Mouse (Mus musculus) embryo, embryonic 9.5 days (tissue): ENCODE results near the gene Bbs12.

Experiments
- DNase-seq: peaks from one replicate; pipeline ENCODE4 v3.0.0-alpha.2; 2017; ENCODE audit errors: extremely low spot score

Bbs12 gene

GRCm38 (mm10) chr3:37326627-37327026 is 14.3 kb downstream of the Bbs12 start:
- DNase-seq: no peak

GRCm38 (mm10) chr3:37328489-37328888 is 16.1 kb downstream of the Bbs12 start:
- no peak for DNase-seq

GRCm38 (mm10) chr3:37329963-37330362 is 17.6 kb downstream of the Bbs12 start:
- DNase-seq: no peak

GRCm38 (mm10) chr3:37331999-37332449 is 19.7 kb downstream of the Bbs12 start:
- DNase-seq: no peak

GRCm38 (mm10) chr3:37334053-37334452 is 21.7 kb downstream of the Bbs12 start:
- no peak for DNase-seq

- no peak for DNase-seq
Observed at GRCm38 (mm10) chr3:37341110-37341509, 28.8 kb downstream of the Bbs12 start.

GRCm38 (mm10) chr3:37342811-37343210 is 30.5 kb downstream of the Bbs12 start:
- DNase-seq: no peak

GRCm38 (mm10) chr3:37347671-37348070 is 35.3 kb downstream of the Bbs12 start:
- DNase-seq: peak; percentile 4

GRCm38 (mm10) chr3:37348221-37349165 is 36.1 kb downstream of the Bbs12 start, which contains the start of gene Fgf2:
Gene Fgf2, plus strand, starts transcription at chr3:37348346.
- DNase-seq: peak; percentile 53

GRCm38 (mm10) chr3:37349166-37349548 is 36.8 kb downstream of the Bbs12 start:
- DNase-seq: peak; percentile 4

GRCm38 (mm10) chr3:37350386-37350785 is 38.0 kb downstream of the Bbs12 start:
- no peak for DNase-seq

- no peak for DNase-seq
Observed at GRCm38 (mm10) chr3:37353951-37354481, 41.7 kb downstream of the Bbs12 start.

GRCm38 (mm10) chr3:37354737-37355136 is 42.4 kb downstream of the Bbs12 start:
- no peak for DNase-seq

GRCm38 (mm10) chr3:37360729-37361128 is 48.4 kb downstream of the Bbs12 start:
- DNase-seq: no peak

GRCm38 (mm10) chr3:37365144-37365543 is 52.8 kb downstream of the Bbs12 start:
- DNase-seq: no peak

- DNase-seq: no peak
Observed at GRCm38 (mm10) chr3:37365976-37366375, 53.6 kb downstream of the Bbs12 start.

- DNase-seq: no peak
Observed at GRCm38 (mm10) chr3:37366381-37367053, 54.2 kb downstream of the Bbs12 start.

- no peak for DNase-seq
Observed at GRCm38 (mm10) chr3:37370407-37370806, 58.1 kb downstream of the Bbs12 start.
